Mouse (Mus musculus) kidney, embryonic 15.5 days (tissue): Measurements from ENCODE around the gene Agbl4. TPM values are rescaled to one million over a fixed set of nuclear protein-coding genes. Genes with fewer than 3 reads are reported as not detected.

Experiments
- ATAC-seq: fragments of 200-750 bp; cut with Nextera tagmentation; replicated peaks from 2 replicates; pipeline ENCODE4 v1.8.0; 2017; ENCODE audit warnings: moderate TSS enrichment; ENCODE audit not compliant: low FRiP score
- H3K27ac ChIP-seq: fragments of 300-500 bp; sonication (generic); 2 replicates; pipeline ENCODE4 v1.5.1; 2015; ENCODE audit warnings: mild to moderate bottlenecking, inconsistent platforms
- H3K27me3 ChIP-seq: fragments of 300-500 bp; sonication (generic); 2 replicates; pipeline ENCODE4 v1.6.1; 2015; ENCODE audit warnings: inconsistent platforms
- H3K36me3 ChIP-seq: fragments of 300-500 bp; sonication (generic); 2 replicates; pipeline ENCODE4 v1.6.1; 2015; ENCODE audit warnings: inconsistent platforms
- H3K4me1 ChIP-seq: fragments of 300-500 bp; sonication (generic); 2 replicates; pipeline ENCODE4 v1.6.1; 2015; ENCODE audit warnings: inconsistent platforms
- H3K4me2 ChIP-seq: fragments of 300-500 bp; sonication (generic); 2 replicates; pipeline ENCODE4 v1.6.1; 2015; ENCODE audit warnings: moderate library complexity, mild to moderate bottlenecking, inconsistent platforms
- H3K4me3 ChIP-seq: fragments of 300-500 bp; sonication (generic); replicated peaks from 2 replicates; pipeline ENCODE4 v1.5.1; 2015; ENCODE audit warnings: mild to moderate bottlenecking, inconsistent platforms
- H3K9ac ChIP-seq: fragments of 300-500 bp; sonication (generic); 2 replicates; pipeline ENCODE4 v1.6.1; 2015; ENCODE audit warnings: mild to moderate bottlenecking, inconsistent platforms
- H3K9me3 ChIP-seq: fragments of 300-500 bp; sonication (generic); replicated peaks from 2 replicates; pipeline ENCODE4 v1.6.1; 2016; ENCODE audit warnings: inconsistent platforms
- WGBS: fragments of 180-500 bp; shearing (Covaris S2); methylation state at CpG from one replicate; pipeline ENCODE4 v1.1.7; 2015; ENCODE audit warnings: mixed read lengths; 5-methylcytosine and 5-hydroxymethylcytosine counted together
- polyA plus RNA-seq: library from polyadenylated mRNA; unstranded; fragments of >200 nt; fragmentation: Nextera tagmentation; extraction: Ambion mirVana; gene quantifications from 2 replicates; pipeline ENCODE4 v1.2.1, GENCODE M21; 2015

The Agbl4 gene
- polyA plus RNA-seq = 0.36 and 0.43 TPM in 2 replicates

DNA sequence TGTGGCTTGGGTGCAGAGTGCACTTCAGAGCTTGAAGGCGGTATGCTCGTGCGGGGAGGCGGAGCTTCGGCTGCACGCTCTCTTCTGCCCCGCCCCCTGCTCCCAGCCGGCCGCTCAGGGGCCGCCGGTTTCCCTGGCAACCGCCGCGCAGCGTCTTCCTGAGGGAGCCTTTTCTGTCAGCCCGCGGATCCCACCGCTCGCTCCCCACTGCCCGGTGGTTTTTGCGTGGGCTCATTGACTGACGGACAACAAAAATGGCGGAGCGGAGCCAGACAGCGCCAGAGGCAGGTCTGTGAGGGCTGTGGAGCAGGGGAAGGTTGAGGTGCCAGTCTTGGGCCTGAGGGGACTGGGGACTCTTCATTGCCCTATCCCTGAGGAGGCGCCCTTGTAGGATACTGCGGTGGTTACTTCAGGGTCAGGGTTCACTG, at the start of gene Agbl4:
Agbl4 (plus strand) TSS at position 44 of the 428 bp plus-strand sequence.
- Histone ChIP-seq H3K27ac (no peak within 1 kb of the TSS), H3K36me3 (no peaks in the 10 kb centered on the region)
- ATAC-seq = peak; percentile 100

DNA sequence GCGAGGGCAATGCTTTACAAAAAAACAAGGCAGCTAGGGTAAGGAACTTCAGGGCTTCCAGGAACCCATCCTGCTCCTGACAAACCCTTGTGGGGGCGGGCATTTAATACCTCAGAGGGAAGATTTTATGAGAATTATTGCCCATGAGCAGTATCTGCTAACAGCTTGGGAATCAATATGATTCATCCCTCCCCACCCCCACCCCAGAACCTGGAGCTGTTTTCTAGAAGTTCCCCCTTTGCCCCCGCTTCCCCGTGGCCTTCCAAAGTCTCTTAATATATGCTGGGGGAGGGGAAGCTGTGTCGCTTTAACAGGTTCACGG, 46.6 kb upstream of the Agbl4 start:
- peak overlapping the region; percentile 92 for H3K4me2 ChIP-seq
- peak overlapping the region; percentile 63 for H3K9ac ChIP-seq
- H3K9me3 ChIP-seq = no peaks in the 10 kb centered on the region
- peak overlapping the region; percentile 68 for H3K4me3 ChIP-seq
- H3K36me3 ChIP-seq = no peaks in the 10 kb centered on the region
- WGBS = 9% methylated on average over 6 of the region's 6 CpGs
- H3K27ac ChIP-seq = peak overlapping the region; percentile 81
- ATAC-seq = peak; percentile 24
- no peaks in the 10 kb centered on the region for H3K4me1 ChIP-seq
- H3K27me3 ChIP-seq = no peaks in the 10 kb centered on the region

More for the DNA sequence above, at the start of gene Agbl4:
- Histone ChIP-seq H3K27me3 (no peaks in the 10 kb centered on the region), H3K4me3 (peak within 1 kb of the TSS; percentile 65), H3K9ac (0 out of 2 replicates have a peak within 1 kb of the TSS, but pooled peaks have one; percentile 39), H3K4me1 (peaks cover 6% of the 10 kb centered on the region; the same call in 1 of the 2 replicates), H3K9me3 (no peaks in the 10 kb centered on the region), H3K4me2 (peak within 1 kb of the TSS; percentile 80)
- WGBS = 0% methylated on average over 27 of the region's 27 CpGs

DNA sequence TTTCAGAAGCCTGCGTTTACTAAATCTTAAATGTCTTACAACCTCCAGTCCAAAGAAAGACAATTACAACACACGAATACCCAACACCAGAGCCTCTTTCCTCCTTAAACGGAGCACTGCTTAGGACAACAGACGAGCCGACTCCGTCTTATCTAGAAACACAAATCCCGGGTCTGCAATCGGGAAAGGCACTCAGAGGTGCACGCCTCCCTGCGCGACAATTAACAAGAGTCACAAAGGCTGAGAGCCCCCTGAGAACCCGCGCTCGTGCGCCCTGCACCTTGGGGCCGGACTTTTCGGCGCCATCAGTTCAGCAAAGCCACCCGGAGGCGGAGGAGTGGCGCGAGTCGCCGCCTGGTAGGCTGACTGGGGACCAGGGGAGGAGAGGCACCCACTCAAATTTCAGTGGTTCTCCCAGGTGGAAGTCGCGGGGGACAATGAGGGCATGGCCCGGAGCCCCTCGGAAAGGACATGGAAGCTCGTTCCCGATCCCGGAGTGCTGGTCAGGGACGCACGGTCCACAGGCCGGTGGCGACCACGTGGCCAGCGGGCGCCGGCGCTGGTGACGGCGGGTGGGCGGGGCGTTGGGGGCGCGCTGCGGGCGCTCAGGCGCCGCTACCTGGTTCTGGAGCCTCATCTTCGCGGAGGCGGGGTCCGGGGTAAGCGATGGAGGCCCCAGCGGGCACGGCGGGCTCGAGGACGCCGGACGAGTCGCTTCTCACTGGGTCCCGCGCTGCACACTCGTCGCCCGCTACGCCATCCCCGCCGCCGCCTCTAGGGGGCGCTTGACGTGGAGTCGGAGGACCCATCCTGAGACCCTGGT, 46.1 kb upstream of the Agbl4 start, which contains the start of gene Elavl4:
Elavl4 (minus strand) TSS at position 732 of the 823 bp plus-strand sequence.
- H3K4me3 ChIP-seq = peak within 1 kb of the TSS; percentile 68

DNA sequence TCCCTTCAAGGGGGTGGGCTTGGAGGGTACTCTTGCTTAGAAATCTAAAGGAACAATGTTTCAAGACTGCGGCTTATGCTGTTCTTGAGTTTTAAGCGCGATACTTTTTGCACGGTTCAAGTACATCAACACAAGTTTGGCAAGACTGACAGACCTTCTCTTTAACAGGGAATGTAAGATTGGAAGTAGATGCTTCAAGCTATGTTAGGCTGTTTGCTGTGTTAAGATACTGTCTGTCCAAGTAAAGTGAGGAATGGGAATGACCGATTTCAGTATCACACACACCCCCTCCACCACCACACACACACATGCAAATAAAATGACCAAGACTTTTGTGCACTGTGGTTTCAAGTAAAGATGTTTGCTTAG, 45.5 kb upstream of the Agbl4 start:
- WGBS = 11% methylated on average over 5 of the region's 5 CpGs
- H3K9ac ChIP-seq = peak overlapping the region; percentile 63; the same call in 1 of the 2 replicates
- ATAC-seq = peak; percentile 7; the same call in 1 of the 2 replicates

More for the DNA sequence above, 46.1 kb upstream of the Agbl4 start, which contains the start of gene Elavl4:
- no peaks in the 10 kb centered on the region for H3K27me3 ChIP-seq
- no peaks in the 10 kb centered on the region for H3K36me3 ChIP-seq
- H3K4me1 ChIP-seq = no peaks in the 10 kb centered on the region
- peak within 1 kb of the TSS; percentile 63 for H3K9ac ChIP-seq
- H3K4me2 ChIP-seq = peak within 1 kb of the TSS; percentile 92
- H3K9me3 ChIP-seq = no peaks in the 10 kb centered on the region
- under 1% methylated on average over 66 of the region's 75 CpGs for WGBS
- ATAC-seq = peak; percentile 97
- peak within 1 kb of the TSS; percentile 81 for H3K27ac ChIP-seq

DNA sequence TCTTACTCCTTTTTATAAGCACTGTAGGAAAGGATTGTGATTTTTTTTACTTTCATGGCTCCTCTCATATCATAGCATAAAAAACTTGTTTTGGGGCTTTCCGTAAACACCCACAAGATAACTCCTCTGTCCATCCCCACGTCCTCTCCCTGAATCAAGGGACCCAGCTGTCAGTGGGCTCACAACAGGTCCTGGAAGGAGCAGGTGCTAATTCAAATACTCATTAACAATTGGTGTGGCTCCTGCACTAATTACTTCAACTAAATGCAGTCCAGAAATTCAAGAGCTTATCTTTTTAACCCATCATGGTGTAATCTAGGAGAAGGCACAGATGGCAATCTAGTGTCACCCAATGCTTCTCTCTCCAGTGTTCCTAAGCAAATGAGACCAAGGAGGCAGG, 36.9 kb upstream of the Agbl4 start:
- Histone ChIP-seq H3K36me3 (no peaks in the 10 kb centered on the region), H3K27me3 (no peaks in the 10 kb centered on the region), H3K27ac (no peak overlapping the region), H3K4me1 (no peaks in the 10 kb centered on the region), H3K9ac (no peak overlapping the region), H3K4me3 (no peak overlapping the region), H3K9me3 (no peaks in the 10 kb centered on the region), H3K4me2 (no peak overlapping the region)
- ATAC-seq = no peak
- WGBS = 80% methylated on average over 2 of the region's 2 CpGs

More for the DNA sequence above, 45.5 kb upstream of the Agbl4 start:
- peak overlapping the region; percentile 92 for H3K4me2 ChIP-seq
- H3K27me3 ChIP-seq = no peaks in the 10 kb centered on the region
- H3K27ac ChIP-seq = peak overlapping the region; percentile 81
- H3K4me3 ChIP-seq = peak overlapping the region; percentile 68
- H3K4me1 ChIP-seq = no peaks in the 10 kb centered on the region
- H3K36me3 ChIP-seq = no peaks in the 10 kb centered on the region
- H3K9me3 ChIP-seq = no peaks in the 10 kb centered on the region

DNA sequence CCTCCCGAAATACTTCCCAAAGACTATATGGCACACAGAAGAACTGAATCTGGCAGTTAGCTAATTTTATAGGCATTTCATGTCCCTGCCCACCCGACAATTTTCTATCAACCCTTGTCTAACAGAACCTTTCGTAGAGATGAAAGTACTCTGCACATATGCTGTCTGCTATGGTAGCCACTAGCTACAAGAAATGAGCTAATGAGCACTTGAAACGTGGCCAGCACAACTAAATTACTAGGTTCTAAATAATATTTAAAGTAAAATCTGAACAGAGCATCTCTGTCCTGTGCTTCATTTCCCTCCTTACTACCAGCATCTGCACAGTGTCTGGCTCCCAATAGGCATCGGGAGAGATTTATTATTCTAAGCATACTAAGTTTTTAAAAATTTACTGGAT, 1.2 kb upstream of the Agbl4 start:
- no peak overlapping the region for H3K4me2 ChIP-seq
- no peak for ATAC-seq
- no peaks in the 10 kb centered on the region for H3K36me3 ChIP-seq
- no peaks in the 10 kb centered on the region for H3K27me3 ChIP-seq
- no peak overlapping the region for H3K4me3 ChIP-seq
- 86% methylated on average over 5 of the region's 5 CpGs for WGBS
- H3K27ac ChIP-seq = no peak overlapping the region
- peaks cover 6% of the 10 kb centered on the region; the same call in 1 of the 2 replicates for H3K4me1 ChIP-seq
- no peak overlapping the region for H3K9ac ChIP-seq
- no peaks in the 10 kb centered on the region for H3K9me3 ChIP-seq

DNA sequence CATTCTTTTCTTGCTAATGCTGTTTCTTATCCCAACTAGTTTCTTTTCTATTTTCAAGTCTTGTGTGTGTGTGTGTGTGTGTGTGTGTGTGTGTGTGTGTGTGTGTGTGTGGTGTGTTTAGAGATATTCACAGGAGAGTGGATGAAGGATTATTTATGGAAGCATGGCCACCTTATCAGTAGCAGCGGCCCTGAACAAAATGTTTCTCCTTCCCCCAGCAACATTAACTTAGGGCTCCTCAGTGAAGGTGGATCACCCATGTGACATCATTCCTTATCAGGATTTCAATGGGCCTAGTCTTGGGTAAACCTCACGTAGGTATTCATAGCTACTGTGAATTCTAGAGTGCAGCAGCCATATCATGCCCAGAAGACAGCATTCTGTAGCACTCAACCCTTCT, 22.8 kb downstream of the Agbl4 start:
- 74% methylated on average over 2 of the region's 2 CpGs for WGBS
- Histone ChIP-seq H3K9ac (no peak overlapping the region), H3K9me3 (no peaks in the 10 kb centered on the region), H3K4me2 (no peak overlapping the region), H3K27me3 (no peaks in the 10 kb centered on the region), H3K4me1 (no peaks in the 10 kb centered on the region), H3K36me3 (no peaks in the 10 kb centered on the region), H3K4me3 (no peak overlapping the region), H3K27ac (no peak overlapping the region)
- no peak for ATAC-seq

DNA sequence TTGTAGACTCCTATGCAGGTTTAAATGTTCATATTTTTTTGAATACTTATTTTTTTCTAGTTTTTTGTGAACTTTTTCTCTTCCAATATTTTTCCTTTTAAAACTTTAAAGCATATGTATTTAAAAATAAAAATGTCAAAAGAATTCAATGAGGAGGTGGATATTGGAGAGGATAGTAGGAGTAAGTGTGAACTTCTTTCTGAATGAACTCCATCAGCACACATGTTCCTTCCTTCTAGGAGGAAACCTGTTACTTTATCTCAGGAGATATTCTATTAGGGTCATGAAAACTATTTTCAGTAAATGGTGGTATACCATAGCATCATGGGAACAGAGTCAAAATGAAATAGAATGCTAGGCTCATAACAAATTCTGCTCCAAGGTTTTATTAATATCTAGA, 30.2 kb downstream of the Agbl4 start:
- Histone ChIP-seq H3K4me2 (no peak overlapping the region), H3K36me3 (no peaks in the 10 kb centered on the region), H3K4me3 (no peak overlapping the region), H3K9ac (no peak overlapping the region), H3K27ac (no peak overlapping the region), H3K9me3 (no peaks in the 10 kb centered on the region), H3K27me3 (no peaks in the 10 kb centered on the region), H3K4me1 (no peaks in the 10 kb centered on the region)
- no peak for ATAC-seq

DNA sequence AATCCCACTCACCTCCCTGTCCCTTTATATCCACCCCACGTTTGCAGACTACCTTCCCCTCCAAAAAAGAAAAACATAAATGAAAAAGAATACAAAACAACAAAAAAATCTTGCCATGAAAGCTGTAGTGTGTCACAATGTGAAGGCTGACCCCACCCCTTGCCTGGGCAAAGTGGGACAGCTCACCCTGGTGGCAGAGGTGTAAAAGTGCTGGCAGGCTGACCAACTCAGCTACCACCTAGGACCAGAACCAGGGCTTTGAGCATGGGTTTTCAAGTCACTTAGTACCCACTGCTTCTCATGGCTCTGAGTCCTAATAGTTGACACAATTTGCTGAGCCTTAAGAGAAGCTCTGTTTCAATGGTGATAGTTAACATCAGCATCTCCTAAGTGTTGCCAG, 96.9 kb downstream of the Agbl4 start:
- Histone ChIP-seq H3K4me2 (no peak overlapping the region), H3K4me1 (no peaks in the 10 kb centered on the region), H3K27me3 (no peaks in the 10 kb centered on the region), H3K27ac (no peak overlapping the region), H3K9me3 (no peaks in the 10 kb centered on the region), H3K9ac (no peak overlapping the region), H3K4me3 (no peak overlapping the region), H3K36me3 (no peaks in the 10 kb centered on the region)
- 56% methylated on average over 1 of the region's 1 CpGs for WGBS
- no peak; the same call in 1 of the 2 replicates for ATAC-seq

DNA sequence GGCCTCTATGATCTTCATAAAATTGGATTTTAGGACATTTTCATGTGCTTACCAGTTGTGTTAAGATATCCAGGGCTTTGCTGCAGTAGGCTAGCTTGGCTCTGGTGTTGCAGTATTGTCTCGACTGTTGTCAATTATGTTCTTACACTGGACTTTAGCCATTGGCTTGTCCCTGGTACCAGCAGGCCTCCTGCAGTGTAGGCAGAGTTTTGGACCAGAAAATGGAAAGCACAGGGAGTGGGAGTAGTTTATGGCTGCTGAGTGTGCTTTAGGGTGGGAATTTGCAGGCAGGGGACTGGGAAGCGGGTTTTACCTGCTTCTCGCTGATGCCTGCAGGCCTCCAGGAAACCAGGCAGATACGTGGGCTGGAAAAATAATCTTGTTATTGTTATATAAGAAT, 132.3 kb downstream of the Agbl4 start:
- no peaks in the 10 kb centered on the region for H3K27me3 ChIP-seq
- no peak for ATAC-seq
- no peak overlapping the region for H3K27ac ChIP-seq
- H3K9ac ChIP-seq = no peak overlapping the region
- no peak overlapping the region for H3K4me2 ChIP-seq
- H3K4me3 ChIP-seq = no peak overlapping the region
- H3K36me3 ChIP-seq = no peaks in the 10 kb centered on the region
- H3K9me3 ChIP-seq = no peaks in the 10 kb centered on the region
- 86% methylated on average over 4 of the region's 4 CpGs for WGBS
- H3K4me1 ChIP-seq = no peaks in the 10 kb centered on the region

DNA sequence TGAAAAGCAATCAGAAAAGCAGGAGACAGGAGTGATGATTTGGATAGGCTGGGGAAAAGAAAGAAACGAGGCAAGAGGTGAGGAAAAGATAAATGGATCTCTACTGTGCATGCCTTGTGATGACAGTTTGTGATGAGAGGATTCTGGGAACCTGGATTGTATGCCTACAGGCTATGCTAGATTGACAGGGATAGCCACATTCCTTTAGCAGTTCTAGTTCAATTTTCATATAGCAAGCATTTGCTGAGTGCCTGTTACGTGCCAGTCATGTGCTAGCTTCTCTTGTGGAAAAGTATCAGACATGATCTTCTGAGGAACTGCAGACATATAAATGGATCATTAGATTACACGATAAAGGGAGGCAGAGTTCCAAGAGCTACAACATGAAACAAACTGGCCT, 151.8 kb downstream of the Agbl4 start:
- no peaks in the 10 kb centered on the region for H3K9me3 ChIP-seq
- 65% methylated on average over 3 of the region's 3 CpGs for WGBS

DNA sequence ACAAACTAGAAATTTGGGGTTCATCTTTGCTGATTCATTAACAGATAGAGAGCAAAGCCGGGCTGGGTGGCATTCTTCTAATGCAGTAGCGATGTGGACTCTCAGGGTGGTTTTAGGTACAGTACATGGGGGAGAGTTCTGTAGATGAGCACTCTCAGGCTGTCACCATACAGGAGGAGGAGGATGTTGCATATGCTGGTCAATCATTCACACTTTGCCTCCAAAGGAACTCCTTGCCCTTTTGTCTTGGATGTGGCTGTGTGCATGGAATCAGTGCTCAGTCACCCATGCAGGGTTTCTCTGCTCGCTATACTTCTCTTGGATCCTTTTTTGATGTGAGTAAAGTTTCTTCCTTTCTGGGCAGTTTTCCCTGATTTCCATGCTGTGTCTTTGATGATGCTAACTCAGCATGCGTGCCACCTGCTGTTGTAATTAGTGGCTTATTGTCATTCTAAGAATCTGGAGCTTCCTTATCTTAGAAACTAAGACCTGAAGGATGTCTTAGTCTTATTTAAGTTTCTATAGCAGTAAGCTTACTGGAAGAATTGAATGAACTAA, 200.3 kb downstream of the Agbl4 start:
- 63% methylated on average over 4 of the region's 4 CpGs for WGBS
- no peak overlapping the region for H3K4me3 ChIP-seq
- ATAC-seq = peak; percentile 76
- H3K27ac ChIP-seq = no peak overlapping the region
- no peak overlapping the region for H3K4me2 ChIP-seq
- H3K27me3 ChIP-seq = no peaks in the 10 kb centered on the region
- H3K9ac ChIP-seq = no peak overlapping the region
- no peaks in the 10 kb centered on the region for H3K4me1 ChIP-seq
- H3K36me3 ChIP-seq = no peaks in the 10 kb centered on the region
- no peaks in the 10 kb centered on the region for H3K9me3 ChIP-seq

More for the DNA sequence above, 151.8 kb downstream of the Agbl4 start:
- no peak overlapping the region for H3K9ac ChIP-seq
- H3K27ac ChIP-seq = no peak overlapping the region
- H3K4me1 ChIP-seq = no peaks in the 10 kb centered on the region
- H3K27me3 ChIP-seq = no peaks in the 10 kb centered on the region
- no peak overlapping the region for H3K4me3 ChIP-seq
- no peak for ATAC-seq
- H3K4me2 ChIP-seq = no peak overlapping the region
- H3K36me3 ChIP-seq = no peaks in the 10 kb centered on the region
